Mouse (Mus musculus) heart, postnatal 0 days (tissue): ENCODE measurements around the gene Endou.

ENCODE experiments used
- CTCF ChIP-seq: IDR thresholded peaks from 2 replicates; pipeline ENCODE4 v1.5.1; 2016; ENCODE audit warnings: antibody characterized with exemption, control low read depth, low read depth
- EP300 ChIP-seq: IDR thresholded peaks from 2 replicates; pipeline ENCODE4 v1.6.1; 2016; ENCODE audit warnings: antibody characterized with exemption, low read depth

DNA sequence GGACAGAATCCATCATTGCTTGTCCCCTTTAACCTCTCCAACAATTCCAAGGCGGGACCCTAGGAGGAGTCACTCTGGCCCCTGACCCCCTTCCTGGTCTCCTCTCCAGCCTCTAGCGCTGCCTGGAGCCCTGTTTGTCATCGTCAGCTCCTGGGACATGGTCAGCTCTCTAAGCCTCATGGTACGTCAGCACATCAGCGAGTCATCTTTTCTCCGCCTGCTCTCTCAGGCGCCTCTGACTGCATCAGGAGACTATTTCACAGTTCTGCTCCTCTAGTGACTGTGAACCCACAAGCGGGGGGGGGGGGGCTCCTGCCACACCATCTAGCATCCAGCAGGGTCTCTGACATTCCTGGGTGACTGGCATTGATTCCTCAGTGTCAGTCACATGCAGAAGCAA, 24.2 kb upstream of the Endou start:
- TF ChIP-seq CTCF (no peak), EP300 (no peak)
